Mouse (Mus musculus): Measurements from ENCODE around the gene Jtb.

The Jtb gene

DNA sequence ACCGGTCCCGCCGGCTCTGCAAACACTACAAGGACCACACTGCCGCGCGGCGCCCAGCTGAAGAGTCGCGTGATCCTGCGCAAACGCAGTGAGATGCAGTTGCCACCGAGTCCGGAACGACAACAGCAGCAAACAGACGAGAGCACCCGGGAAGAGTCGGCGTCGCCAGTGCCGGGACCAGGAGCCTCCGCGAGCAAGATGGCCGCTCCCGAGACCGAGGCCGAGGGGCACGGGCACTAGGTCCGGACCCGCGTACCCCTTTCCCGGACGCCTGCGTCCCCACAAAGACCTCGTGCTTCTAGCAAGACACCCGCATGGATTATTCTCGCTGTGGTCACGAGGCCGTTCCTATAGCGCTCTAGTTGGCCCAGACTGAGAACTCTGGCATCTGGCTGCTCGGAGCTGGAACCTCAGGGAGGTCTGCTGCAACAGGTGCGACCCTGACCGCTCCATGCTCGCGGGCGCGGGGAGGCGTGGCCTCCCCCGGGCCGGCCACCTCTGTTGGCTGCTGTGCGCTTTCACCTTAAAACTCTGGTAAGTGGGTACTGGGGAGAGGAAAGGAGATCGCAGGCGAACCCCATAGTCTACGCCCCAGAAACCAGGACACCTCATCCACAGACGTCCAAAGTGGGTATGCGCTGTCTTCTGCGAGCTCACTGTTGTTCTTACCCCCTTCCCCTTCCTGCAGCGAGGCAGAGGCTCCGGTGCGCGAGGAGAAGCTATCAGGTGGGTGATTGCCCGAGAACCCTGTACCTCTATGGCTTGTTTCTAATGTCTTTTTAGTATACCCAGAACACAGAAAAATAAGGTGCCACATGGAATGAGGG lies at the start of gene Jtb:
Gene Jtb, plus strand, starts transcription at position 91 of the 827 bp plus-strand sequence.
- DNase-seq (ENCODE audit: low read depth, low spot score) = peak; percentile 95

DNA sequence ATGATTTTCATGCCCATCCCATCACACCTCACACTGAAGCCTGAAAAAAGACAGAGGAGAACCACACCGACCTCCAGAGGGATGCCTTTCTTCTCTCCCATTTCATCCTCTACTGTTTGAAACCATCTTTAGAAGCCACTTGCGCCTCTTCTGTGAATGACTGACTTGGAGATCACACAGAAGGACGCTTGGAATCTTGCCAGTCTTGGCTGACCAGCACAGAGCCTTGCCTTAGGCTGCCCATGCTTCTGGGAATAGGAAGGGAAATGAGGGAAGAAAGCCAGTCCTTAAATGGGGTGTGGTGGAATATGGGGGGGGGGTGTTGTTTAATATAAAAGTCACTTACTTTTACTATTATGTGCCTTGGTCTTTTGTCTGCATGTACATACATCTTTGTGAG lies 47.8 kb upstream of the Jtb start:
- DNase-seq (ENCODE audit: low read depth, low spot score) = no peak

DNA sequence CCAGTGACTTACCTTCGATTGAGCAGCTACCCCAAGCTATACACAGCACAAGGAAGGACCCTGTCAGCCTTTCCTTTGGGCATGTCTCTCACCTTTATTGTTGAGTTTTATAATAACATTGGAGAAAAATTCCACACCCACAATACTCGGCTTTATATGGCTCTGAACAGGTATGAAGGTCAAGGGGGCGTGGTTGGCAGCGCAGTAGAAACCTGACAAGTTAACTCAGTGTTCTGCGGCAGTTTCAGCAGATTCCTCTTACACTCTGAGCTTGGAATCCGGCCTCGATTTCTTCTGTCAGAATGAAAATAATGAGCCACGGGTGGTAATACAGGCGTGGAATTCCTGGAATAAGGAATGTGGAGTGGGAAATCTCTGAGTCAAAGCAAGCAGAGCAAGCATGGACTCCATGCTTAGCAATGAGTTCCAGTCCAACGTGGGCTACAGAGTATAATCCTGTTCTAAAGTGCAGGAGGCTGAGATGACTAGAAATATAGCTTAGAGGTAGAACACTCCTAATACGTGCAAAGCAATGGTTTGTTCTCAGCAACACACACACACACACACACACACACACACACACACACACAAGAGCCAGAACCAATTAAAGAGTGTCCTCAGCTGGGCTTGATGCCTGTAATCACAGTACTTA lies 40.4 kb upstream of the Jtb start:
- no peak for DNase-seq (ENCODE audit: low read depth, low spot score)

DNA sequence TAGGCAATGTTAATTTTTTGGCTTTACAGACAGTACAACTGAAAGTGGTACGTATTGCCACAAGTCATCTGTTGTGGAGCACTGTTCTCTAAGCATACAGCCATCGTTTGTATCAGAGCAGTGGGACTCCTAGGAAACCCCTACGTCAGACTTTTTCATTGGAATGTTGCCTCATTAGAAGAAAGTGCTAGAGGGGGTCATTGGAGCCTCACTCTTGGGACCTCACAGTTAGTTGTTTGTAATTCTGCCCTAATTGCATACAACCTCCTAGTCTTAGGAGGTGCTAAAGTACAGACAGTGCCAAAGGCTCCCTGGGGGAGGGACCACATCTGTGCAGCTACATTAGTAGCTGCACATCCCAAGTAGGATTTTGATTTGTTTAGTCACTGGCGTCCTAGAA lies 36.6 kb upstream of the Jtb start:
- DNase-seq (ENCODE audit: low read depth, low spot score) = no peak

DNA sequence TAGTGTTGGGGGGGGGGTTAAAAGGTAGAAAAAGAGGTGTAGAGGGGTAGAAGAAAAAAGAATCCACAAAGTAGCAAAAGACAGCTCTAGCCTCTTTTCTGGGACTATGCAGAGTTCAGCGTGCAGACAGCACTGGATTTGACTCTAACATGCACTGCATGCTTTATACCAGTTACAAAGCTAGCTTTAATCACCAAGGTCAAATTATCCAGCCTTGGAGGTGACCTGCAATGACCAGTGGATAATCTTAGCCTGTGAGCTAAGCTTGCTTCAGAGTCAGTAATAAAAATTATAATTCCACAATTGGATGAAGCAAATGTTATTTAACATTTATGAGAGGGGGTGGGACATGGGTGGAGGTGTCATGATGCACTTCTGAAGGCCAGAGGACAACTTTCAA lies 35.8 kb upstream of the Jtb start:
- DNase-seq (ENCODE audit: low read depth, low spot score) = no peak

DNA sequence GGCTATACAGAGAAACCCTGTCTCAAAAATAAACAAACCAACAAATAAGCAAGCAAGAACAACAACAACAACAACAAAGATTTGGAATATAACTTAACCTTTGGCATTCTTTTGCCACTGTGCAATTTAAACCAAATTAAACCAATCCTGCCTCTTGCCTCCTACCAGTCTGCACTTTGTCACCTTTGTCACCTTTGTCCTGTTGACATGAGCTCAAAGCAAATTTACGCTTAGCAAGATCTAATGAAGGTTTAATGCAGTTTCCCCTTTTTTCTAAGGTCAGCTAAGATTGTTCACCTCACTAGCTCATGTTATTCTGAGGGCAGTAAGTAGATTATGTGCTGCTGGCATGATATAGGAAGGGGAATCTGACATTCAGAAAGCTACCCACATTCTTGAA lies 33.8 kb upstream of the Jtb start:
- no peak for DNase-seq (ENCODE audit: low read depth, low spot score)

DNA sequence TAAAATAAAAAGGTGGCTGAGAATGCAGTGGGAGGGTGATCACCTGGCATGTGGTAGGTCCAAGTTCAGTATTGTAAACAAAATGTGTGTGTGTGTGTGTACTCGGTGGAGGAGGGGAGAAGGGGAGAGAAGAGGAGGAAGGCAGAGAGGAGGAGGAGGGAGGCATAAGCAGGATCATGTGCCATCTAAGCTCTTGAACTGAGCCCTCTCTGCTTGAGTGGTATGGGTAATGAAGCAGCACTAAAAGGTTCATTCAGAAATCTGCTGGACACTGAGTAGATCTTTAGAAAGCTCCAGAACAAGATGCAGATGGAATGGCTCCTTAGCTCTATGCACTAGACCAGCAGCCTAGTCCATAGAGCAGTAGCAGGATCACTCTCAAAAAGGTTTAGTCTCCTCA lies 28.5 kb upstream of the Jtb start:
- DNase-seq (ENCODE audit: low read depth, low spot score) = no peak

DNA sequence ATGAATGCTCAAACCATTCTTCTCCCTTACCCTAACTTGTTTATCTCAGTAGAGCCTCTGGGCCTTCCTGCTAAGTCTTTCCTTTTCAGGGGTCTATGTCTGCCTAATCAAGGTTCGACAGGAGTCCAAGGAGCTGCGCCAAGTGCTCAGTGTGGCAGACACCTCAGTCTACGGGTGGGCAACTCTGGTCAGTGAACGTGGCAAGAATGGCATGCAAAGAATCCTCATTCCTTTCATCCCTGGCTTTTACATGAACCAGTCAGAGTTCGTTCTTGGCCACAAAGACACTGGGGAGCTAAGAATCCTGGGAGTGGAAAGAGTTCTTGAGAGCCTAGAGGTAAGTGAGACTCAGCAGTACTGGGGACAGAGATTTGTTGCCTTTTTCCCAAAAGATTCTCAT lies 27.8 kb upstream of the Jtb start:
- no peak for DNase-seq (ENCODE audit: low read depth, low spot score)

DNA sequence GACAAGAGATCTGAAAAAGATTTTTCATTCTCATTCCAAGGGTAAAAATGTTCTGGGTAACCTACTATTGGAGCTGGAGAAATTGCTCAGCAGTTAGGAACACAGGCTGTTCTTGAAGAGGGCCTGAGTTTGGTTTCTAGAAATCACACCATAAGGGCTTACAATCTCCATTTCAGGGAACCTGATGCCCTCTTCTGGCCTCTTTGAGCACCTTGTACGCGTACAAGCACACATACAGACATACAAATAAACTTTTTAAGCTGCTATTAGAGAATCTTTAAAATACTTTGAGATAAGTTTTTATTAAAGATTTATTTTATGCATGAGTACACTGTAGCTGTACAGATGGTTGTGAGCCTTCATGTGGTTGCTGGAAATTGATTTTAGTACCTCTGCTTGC lies 26.8 kb upstream of the Jtb start:
- DNase-seq (ENCODE audit: low read depth, low spot score) = no peak

DNA sequence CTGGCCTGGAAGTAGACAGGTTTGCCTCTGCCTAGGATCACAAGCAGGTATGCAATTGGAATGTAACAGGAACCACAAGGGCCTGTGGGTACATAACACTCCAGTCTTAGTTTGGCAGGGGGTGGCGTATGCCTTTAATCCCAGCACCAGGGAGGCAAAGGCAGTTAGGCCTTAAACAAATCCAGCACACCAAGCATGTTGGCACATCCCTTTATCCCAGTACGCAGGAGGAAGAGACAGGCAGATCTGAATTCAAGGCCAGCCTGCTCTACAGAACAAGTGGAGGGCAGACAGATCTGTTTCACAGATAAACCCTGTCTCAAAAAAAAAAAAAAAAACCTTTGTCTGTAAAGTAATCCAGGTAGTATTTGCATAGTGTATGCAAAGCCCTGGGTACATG lies 22.7 kb upstream of the Jtb start:
- no peak for DNase-seq (ENCODE audit: low read depth, low spot score)

DNA sequence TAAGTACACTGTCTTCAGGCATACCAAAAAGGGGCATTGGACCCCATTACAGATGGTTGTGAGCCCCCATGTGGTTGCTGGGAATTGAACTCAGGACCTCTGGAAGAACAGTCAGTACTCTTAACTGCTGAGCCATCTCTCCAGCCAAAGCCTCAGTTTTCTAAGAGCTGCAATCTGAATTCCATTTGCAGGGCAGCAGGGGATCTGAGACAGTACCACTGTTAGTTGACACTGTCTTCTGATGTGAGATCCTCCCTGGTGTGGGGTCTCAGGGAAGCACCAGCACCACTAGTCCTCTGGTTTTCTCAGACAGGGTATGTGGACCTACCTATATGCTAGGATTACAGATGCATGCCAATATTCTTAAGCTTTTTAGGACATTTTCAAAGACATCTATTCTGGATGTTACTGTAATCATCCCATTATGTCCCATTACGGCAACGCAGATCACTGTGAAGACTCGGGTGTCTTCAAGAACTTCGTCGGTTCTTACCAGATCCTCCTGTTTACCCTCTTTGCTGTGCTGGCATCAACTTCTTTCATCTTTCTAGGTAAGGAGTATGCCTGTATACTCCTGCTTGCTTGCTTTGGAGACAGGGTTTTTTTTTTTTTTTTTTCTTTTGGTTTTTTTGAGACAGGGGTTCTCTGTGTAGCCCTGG lies 21.4 kb upstream of the Jtb start:
- no peak for DNase-seq (ENCODE audit: low read depth, low spot score)

DNA sequence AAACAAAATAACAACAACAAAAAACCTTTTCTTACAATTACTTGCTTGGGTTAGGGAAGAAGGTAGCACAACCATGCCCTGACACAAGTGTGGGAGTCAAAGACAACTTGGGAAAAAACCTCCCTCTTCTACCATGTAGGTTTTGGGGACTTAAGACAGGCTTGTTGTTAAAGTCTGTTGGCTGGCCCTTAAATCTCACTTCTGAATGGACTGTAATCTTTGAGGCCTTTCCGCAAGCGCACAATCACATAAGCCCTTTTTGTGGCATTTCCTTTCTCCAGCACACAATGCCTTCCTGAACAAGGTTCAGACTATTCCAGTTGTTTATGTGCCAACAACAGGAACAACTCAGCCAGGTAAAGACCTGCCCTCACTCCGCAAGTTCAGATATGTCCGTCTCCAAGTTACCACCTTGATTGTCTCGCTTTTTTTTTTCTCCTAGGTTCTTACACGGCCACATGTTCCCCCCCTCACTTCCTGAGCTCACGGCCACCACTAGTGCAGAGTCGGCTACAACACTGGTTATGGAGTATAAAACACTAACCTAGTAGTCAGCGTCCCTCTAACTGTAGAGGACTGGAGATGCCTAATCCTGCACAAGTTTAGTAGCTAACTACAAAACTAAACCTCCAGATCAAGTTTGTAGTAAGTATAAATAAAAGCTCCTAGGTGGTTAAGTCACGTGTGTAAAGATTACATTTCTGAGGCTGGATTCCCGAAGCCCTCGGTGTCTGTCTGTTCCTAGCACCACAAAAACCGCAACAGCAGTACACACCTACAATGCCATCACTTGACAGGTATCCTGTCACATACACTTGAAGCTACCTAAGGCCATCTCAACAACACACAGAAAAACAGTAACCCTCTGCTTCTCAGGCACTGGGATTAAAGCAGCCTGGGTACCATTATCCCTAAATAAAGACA lies 19.7 kb upstream of the Jtb start:
- no peak for DNase-seq (ENCODE audit: low read depth, low spot score)

DNA sequence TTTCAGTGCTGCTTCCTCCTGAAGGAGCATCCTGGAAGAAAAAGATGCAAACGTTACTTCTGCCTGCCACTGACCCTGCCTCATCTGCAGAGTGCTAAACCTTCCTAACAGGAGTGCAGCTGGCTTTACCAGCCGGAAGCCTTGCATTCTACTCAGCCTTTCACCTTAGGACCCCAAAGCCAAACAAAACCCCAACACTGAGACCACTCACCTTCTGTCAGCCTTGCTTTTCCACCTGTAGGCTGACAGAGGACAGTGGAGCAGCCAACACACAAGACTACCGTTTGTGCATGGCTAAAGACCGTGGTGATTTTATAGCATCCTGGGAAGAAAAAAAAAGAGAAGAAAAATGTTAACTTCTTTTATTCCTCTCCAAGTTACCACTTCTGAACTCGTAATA lies 18.7 kb upstream of the Jtb start:
- no peak for DNase-seq (ENCODE audit: low read depth, low spot score)

DNA sequence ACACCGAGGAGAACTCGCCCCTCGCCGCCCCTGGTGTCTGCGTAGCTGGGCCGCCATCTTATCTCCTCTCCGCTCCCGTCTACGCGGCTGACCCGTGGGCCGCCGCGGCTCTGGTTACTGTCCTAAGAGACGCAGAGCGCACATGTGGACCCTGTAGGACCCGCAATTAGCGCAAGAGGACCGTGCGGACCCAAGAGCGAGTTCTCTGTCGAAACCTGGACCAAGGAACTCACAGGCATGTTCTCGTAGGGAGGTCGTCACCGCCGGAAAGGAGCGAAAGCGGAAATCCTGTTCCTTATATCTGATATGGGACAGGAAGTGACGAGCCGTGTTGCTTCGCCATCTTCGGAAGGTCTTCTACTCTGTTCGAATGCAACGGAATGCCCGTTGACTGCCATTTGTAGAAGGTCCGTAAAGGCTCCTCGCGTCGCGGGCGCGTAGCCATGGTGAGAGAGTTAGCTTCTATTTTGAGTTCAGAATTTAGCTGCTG lies 18.0 kb upstream of the Jtb start, which contains the start of the genes Rps27 and Rab13:
Gene Rps27, minus strand, starts transcription at position 275 of the 490 bp plus-strand sequence.
Gene Rab13, plus strand, starts transcription at position 319 of the 490 bp plus-strand sequence.
- DNase-seq (ENCODE audit: low read depth, low spot score) = peak; percentile 97

DNA sequence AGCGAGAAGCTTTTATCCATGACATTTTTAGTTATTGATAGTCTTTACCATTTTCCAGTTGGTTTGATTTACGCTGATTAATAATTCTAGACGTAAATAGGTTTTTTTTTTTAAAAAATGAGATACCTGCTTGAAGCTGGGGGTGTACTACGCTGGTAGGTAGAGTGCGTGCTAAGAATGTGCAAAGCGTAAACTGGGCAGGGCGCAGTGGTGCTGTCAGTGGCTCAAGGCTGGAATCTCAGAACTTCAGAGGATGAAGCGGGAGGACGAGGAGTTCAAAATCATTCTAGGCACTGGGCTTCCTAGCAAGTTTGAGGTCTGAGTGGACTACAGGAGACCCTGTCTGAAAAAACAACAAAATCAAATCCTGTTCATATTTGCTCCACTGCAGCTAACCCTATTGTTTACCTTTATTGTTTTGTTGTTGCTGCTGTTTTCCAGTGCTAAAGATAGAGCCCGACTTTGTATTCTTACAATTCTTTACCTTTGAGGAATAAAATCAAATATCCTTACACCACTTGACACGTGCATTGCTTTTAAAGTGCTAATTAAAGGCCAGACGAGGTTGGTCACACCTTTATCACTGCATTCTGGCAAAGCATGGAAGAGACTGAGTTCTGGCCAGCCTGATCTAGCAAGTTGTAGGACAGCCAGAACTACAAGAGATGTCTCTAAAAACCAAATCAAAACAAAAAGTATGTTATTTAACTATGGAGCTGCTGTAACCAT lies 17.3 kb upstream of the Jtb start:
- no peak for DNase-seq (ENCODE audit: low read depth, low spot score)

DNA sequence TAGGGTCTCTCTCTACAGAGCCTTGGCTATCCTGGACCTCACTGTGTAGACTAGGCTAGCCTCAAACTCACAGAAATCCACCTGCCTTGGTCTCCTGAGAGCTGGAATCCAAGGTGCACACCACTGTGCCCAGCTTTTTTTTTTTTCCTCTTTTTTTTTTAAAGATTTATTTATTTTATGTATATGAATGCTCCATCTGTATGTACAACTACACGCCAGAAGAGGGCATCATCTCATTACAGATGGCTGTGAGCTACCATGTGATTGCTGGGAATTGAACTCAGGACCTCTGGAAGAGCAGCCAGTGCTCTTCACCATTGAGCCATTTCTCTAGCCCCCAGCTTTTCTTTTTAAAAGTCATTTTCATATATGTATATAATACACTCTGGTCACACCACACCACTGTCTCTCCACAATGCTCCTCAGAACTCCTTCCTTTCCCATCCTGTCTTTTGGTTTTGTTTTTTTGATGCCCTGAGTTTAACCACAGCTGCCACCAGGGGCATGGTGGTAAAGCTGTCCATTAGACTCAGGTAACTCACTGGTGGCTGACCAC lies 15.5 kb upstream of the Jtb start:
- DNase-seq (ENCODE audit: low read depth, low spot score) = no peak

DNA sequence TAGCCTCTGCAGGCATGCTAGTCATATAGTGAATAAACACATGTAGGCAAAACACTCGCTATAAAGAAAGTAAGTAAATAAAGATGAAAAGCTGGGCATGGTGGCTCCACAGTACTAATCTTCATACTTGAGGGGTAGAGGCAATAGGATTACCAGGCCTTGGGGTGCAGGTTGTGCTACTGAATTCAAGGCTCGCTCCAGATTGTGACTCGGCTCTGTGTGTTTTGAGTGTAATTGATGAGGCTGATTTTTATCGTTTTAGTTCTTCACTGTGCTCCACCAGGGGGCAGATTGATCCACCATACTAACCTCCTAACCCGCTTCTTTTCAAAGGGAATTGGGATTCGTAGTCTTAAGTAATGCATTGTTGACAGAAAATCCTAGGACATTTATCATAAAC lies 11.3 kb upstream of the Jtb start:
- DNase-seq (ENCODE audit: low read depth, low spot score) = no peak

DNA sequence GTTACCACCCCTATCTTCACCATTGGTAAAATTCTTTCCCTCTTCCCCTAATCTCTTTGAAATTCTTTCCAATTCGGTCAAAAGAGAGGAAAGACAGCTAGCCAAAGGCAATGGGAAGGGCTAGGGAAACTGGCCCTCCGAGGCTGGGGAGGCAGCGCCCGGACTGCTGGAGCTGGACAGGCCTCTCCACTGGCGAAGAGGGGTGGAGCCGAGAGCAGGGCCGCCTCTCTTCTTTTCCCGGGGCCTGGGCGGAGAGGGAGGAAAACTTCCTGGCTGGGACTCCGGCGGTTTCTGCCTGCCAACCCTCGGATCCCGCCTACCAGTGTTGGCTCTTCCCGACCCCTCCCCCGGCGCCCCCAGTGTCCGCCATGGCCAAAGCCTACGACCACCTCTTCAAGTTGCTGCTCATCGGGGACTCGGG lies 10.9 kb upstream of the Jtb start:
- no peak for DNase-seq (ENCODE audit: low read depth, low spot score)

DNA sequence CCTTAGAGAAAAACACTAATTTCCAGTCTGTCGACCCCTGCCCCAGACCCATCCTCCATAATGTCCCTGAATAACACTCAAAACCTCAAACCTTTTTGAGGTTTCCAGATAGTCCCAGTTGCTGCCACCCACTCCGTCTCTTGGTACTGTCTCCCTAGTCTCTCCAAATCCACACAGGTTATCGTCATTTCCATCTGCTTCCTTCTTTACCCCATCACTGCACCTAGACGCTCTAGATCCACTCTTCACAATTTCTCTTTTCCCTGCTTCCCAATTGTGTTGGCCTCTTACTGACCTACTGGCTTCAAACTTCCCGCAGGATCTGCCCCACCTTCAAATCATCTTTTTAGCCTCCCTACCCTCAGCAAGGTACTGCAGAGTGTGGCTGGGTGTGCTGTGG lies 10.3 kb upstream of the Jtb start:
- DNase-seq (ENCODE audit: low read depth, low spot score) = no peak

DNA sequence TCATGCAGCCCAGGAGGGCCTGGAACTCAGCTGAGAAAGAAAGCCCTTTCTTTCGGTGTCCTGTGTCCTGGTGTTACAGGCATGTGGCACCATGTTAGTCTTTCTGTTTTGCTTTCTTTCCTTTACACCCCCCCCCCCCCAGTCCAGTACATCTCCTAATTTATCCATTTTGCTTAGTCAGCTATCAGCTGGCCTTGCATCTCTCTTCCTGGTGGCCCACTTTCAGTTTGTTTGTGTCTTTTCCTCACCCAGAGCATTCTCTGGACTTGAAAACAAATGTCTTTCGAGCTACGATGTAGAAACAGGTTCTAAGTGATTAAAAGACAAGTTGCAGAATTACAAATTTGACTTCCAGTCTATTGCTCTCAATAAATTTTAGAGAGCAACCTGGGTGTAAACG lies 8.9 kb upstream of the Jtb start:
- no peak for DNase-seq (ENCODE audit: low read depth, low spot score)
